Mouse (Mus musculus) forebrain, embryonic 11.5 days (tissue): ENCODE data around the gene Dbn1. TPM values are rescaled to one million over a fixed set of nuclear protein-coding genes. Genes with fewer than 3 reads are reported as not detected.

Source experiments
- ATAC-seq: fragments of 200-750 bp; cut with Nextera tagmentation; replicated peaks from 2 replicates; pipeline ENCODE4 v1.8.0; 2017; ENCODE audit warnings: moderate TSS enrichment; ENCODE audit not compliant: low FRiP score
- DNase-seq: peaks from one replicate; pipeline ENCODE4 v3.0.0-alpha.2; 2017; ENCODE audit warnings: low spot score
- H3K27ac ChIP-seq: fragments of 300-500 bp; sonication (generic); 2 replicates; pipeline ENCODE4 v1.5.1; 2014; ENCODE audit warnings: low read depth, low read length
- H3K27me3 ChIP-seq: fragments of 300-500 bp; sonication (generic); 2 replicates; pipeline ENCODE4 v1.6.1; 2014; ENCODE audit warnings: mild to moderate bottlenecking, low read length, mixed read lengths; ENCODE audit not compliant: control insufficient read depth, insufficient read depth
- H3K36me3 ChIP-seq: fragments of 300-500 bp; sonication (generic); 2 replicates; pipeline ENCODE4 v1.6.1; 2014; ENCODE audit warnings: mild to moderate bottlenecking, low read length, moderate library complexity, mixed read lengths; ENCODE audit not compliant: control insufficient read depth, insufficient read depth
- H3K4me1 ChIP-seq: fragments of 300-500 bp; sonication (generic); replicated peaks from 2 replicates; pipeline ENCODE4 v1.6.1; 2014; ENCODE audit warnings: low read length, mixed read lengths; ENCODE audit not compliant: control insufficient read depth, insufficient read depth
- H3K4me2 ChIP-seq: fragments of 300-500 bp; sonication (generic); 2 replicates; pipeline ENCODE4 v1.6.1; 2014; ENCODE audit warnings: low read depth, mild to moderate bottlenecking, low read length, moderate library complexity, mixed read lengths; ENCODE audit not compliant: severe bottlenecking
- H3K4me3 ChIP-seq: fragments of 300-500 bp; sonication (generic); 2 replicates; pipeline ENCODE4 v1.5.1; 2014; ENCODE audit warnings: low read depth, low read length
- H3K9ac ChIP-seq: fragments of 300-500 bp; sonication (generic); 2 replicates; pipeline ENCODE4 v1.6.1; 2014; ENCODE audit warnings: low read length
- H3K9me3 ChIP-seq: fragments of 300-500 bp; sonication (generic); 2 replicates; pipeline ENCODE4 v1.6.1; 2016; ENCODE audit warnings: low read length, mixed read lengths; ENCODE audit not compliant: control insufficient read depth
- WGBS: fragments of 180-500 bp; shearing (Covaris S2); extraction: QIAGEN DNeasy Blood & Tissue Kit; methylation state at CpG from one replicate; pipeline ENCODE4 v1.1.7; 2014; 5-methylcytosine and 5-hydroxymethylcytosine counted together
- microRNA-seq: library from miRNA; unstranded; fragments of <30 nt; microRNA quantifications from one replicate; pipeline ENCODE4, GENCODE M21; 2016; ENCODE audit not compliant: insufficient number of aligned reads
- polyA plus RNA-seq: library from polyadenylated mRNA; unstranded; fragments of >200 nt; fragmentation: Nextera tagmentation; extraction: Ambion mirVana; gene quantifications from 2 replicates; pipeline ENCODE4 v1.2.1, GENCODE M21; 2014

The Dbn1 gene
- polyA plus RNA-seq, 1 experiment from 2014 or later = 411 TPM

GRCm38 (mm10) chr13:55431889-55432685 lies 55.8 kb downstream of the Dbn1 start:
- Histone ChIP-seq H3K36me3 (no peaks in the 10 kb centered on the region), H3K9ac (no peak overlapping the region), H3K4me2 (no peak overlapping the region), H3K4me3 (no peak overlapping the region), H3K27me3 (no peaks in the 10 kb centered on the region), H3K9me3 (no peaks in the 10 kb centered on the region), H3K27ac (no peak overlapping the region), H3K4me1 (no peaks in the 10 kb centered on the region)
- DNase-seq = no peak
- ATAC-seq = no peak
- WGBS = 84% methylated on average over 10 of the region's 10 CpGs

- WGBS = 83% methylated on average over 2 of the region's 2 CpGs
- H3K9ac ChIP-seq = no peak overlapping the region
Observed at GRCm38 (mm10) chr13:55430566-55430965, 57.3 kb downstream of the Dbn1 start.

GRCm38 (mm10) chr13:55429226-55429888 lies 58.6 kb downstream of the Dbn1 start:
- no peak for ATAC-seq
- Histone ChIP-seq H3K27me3 (no peaks in the 10 kb centered on the region), H3K4me2 (no peak overlapping the region), H3K27ac (no peak overlapping the region), H3K9me3 (no peaks in the 10 kb centered on the region), H3K9ac (no peak overlapping the region), H3K36me3 (no peaks in the 10 kb centered on the region), H3K4me3 (no peak overlapping the region), H3K4me1 (no peaks in the 10 kb centered on the region)
- no peak for DNase-seq
- 76% methylated on average over 12 of the region's 12 CpGs for WGBS

More at GRCm38 (mm10) chr13:55430566-55430965, 57.3 kb downstream of the Dbn1 start:
- H3K9me3 ChIP-seq = no peaks in the 10 kb centered on the region
- DNase-seq (no peak), ATAC-seq (no peak)
- H3K27me3 ChIP-seq = no peaks in the 10 kb centered on the region
- no peaks in the 10 kb centered on the region for H3K36me3 ChIP-seq
- no peak overlapping the region for H3K27ac ChIP-seq
- no peaks in the 10 kb centered on the region for H3K4me1 ChIP-seq
- H3K4me2 ChIP-seq = no peak overlapping the region
- H3K4me3 ChIP-seq = no peak overlapping the region

- no peak within 1 kb of the TSS for H3K27ac ChIP-seq
- no peak for ATAC-seq
- no peak within 1 kb of the TSS for H3K9ac ChIP-seq
- no peak within 1 kb of the TSS for H3K4me2 ChIP-seq
- H3K36me3 ChIP-seq = no peaks in the 10 kb centered on the region
- no peak within 1 kb of the TSS for H3K4me3 ChIP-seq
- peaks cover 7% of the 10 kb centered on the region for H3K27me3 ChIP-seq
- H3K4me1 ChIP-seq = no peaks in the 10 kb centered on the region
- DNase-seq = no peak
- no peaks in the 10 kb centered on the region for H3K9me3 ChIP-seq
- WGBS = 89% methylated on average over 10 of the region's 10 CpGs
Observed at GRCm38 (mm10) chr13:55426613-55427012, 61.3 kb downstream of the Dbn1 start, which contains the start of gene F12. F12 (minus strand) TSS chr13:55426793.

Small RNAs within 50 kb of the gene (microRNA-seq; reads per million reads assigned to microRNA genes)
- gene Mir6943 (not detected), gene Mir6944 (119 reads per million, percentile 36 among the genes with 10 or more reads in this experiment), gene Mir6945 (4.2 reads per million)

Other genes with a start within 250 kb of the Dbn1 start
- gene Prelid1, start 167.6 kb downstream of the Dbn1 start, polyA plus RNA-seq = 422 and 451 TPM in 2 replicates
- 84.4 and 101 TPM in 2 replicates for gene Rab24, start 166.2 kb downstream of the Dbn1 start, polyA plus RNA-seq
- 37.2 and 42.2 TPM in 2 replicates for gene Mxd3, start 158.3 kb downstream of the Dbn1 start, polyA plus RNA-seq
- gene Lman2, start 125.3 kb downstream of the Dbn1 start, polyA plus RNA-seq = 90.4 and 94.2 TPM in 2 replicates
- gene Rgs14, start 118.4 kb downstream of the Dbn1 start, polyA plus RNA-seq = 0.33 and 0.44 TPM in 2 replicates
- not detected in 2 replicates for gene Slc34a1, start 89.9 kb downstream of the Dbn1 start, polyA plus RNA-seq
- gene Pfn3, start 72.9 kb downstream of the Dbn1 start, polyA plus RNA-seq = not detected in 2 replicates
- gene F12, start 61.3 kb downstream of the Dbn1 start, polyA plus RNA-seq = not detected in 2 replicates
- 69.5 and 79.2 TPM in 2 replicates for gene Grk6, start 43.0 kb downstream of the Dbn1 start, polyA plus RNA-seq
- 2.3 and 3.9 TPM in 2 replicates for gene Prr7, start 23.8 kb downstream of the Dbn1 start, polyA plus RNA-seq
- 165 and 185 TPM in 2 replicates for gene Pdlim7, start 25.6 kb upstream of the Dbn1 start, polyA plus RNA-seq
- gene Dok3, start 41.2 kb upstream of the Dbn1 start, polyA plus RNA-seq = 3.3 and 3.9 TPM in 2 replicates
- gene Ddx41, start 48.5 kb upstream of the Dbn1 start, polyA plus RNA-seq = 79.3 and 79.5 TPM in 2 replicates
- 55.8 and 58.0 TPM in 2 replicates for gene Fam193b, start 83.0 kb upstream of the Dbn1 start, polyA plus RNA-seq
- gene Tmed9, start 85.6 kb upstream of the Dbn1 start, polyA plus RNA-seq = 51.4 and 56.5 TPM in 2 replicates
- 24.5 and 25.6 TPM in 2 replicates for gene B4galt7, start 111.8 kb upstream of the Dbn1 start, polyA plus RNA-seq
- 65.4 and 69.7 TPM in 2 replicates for gene Caml, start 134.9 kb upstream of the Dbn1 start, polyA plus RNA-seq
- 56.8 and 58.2 TPM in 2 replicates for gene Ddx46, start 146.9 kb upstream of the Dbn1 start, polyA plus RNA-seq
- 68.4 and 74.3 TPM in 2 replicates for gene B230219D22Rik, start 205.0 kb upstream of the Dbn1 start, polyA plus RNA-seq
- gene Txndc15, start 226.5 kb upstream of the Dbn1 start, polyA plus RNA-seq = 83.3 and 84.1 TPM in 2 replicates
- gene Pcbd2, start 239.3 kb upstream of the Dbn1 start, polyA plus RNA-seq = 25.8 and 32.9 TPM in 2 replicates